Mouse (Mus musculus) thymus, adult 2 months (tissue): ENCODE results near the gene Gpr107.

Source experiments
- CTCF ChIP-seq: fragments of 200-500 bp; IDR thresholded peaks from 2 replicates; pipeline ENCODE4 v1.5.1; 2012; ENCODE audit warnings: mild to moderate bottlenecking, control low read depth, low read length, moderate library complexity, borderline replicate concordance; ENCODE audit not compliant: control insufficient read depth, poor library complexity, insufficient read depth; ENCODE audit errors: extremely low read depth
- POLR2A ChIP-seq: fragments of 200-500 bp; IDR thresholded peaks from 2 replicates; pipeline ENCODE4 v1.6.1; 2012; ENCODE audit warnings: mild to moderate bottlenecking, low read length, control low read depth, moderate library complexity; ENCODE audit not compliant: control insufficient read depth, poor library complexity, insufficient read depth; ENCODE audit errors: extremely low read depth

GRCm38 (mm10) chr2:31122806-31123205 lies 29.3 kb upstream of the Gpr107 start:
- TF ChIP-seq POLR2A (no peak), CTCF (no peak)
